Mouse (Mus musculus) small intestine, adult 2 months (tissue): ENCODE results near the gene Actl10.

ENCODE experiments used
- CTCF ChIP-seq: fragments of 200-500 bp; IDR thresholded peaks from 2 replicates; pipeline ENCODE4 v1.5.1; 2012; ENCODE audit warnings: low read depth, mild to moderate bottlenecking, control low read depth, inconsistent platforms, low read length, moderate library complexity, mixed read lengths; ENCODE audit not compliant: insufficient replicate concordance, insufficient read length; ENCODE audit errors: extremely low read depth
- POLR2A ChIP-seq: fragments of 200-500 bp; IDR thresholded peaks from 2 replicates; pipeline ENCODE4 v1.6.1; 2012; ENCODE audit warnings: low read depth, mild to moderate bottlenecking, control low read depth, inconsistent platforms, low read length, moderate library complexity

DNA sequence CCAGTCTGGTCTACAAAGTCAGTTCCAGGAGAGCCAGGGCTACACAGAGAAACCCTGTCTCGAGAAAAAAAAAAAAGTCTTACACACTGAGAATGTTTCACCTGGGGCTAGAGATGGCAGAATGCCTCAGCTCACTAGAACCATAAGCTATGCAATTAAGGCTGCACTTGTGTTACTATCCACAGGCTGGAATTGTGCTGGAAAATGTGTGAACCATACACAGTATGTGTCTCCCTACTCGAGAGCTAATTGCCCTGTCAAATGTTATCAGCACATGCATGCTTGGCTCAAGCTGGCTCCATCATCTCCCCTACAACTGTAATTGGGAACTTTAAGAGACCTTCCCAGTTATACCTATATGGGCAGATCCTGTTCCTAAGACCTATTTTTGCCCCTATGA is 639 bp upstream of the Actl10 start:
- TF ChIP-seq POLR2A = no peak
- no peak for TF ChIP-seq CTCF
